9 mouse cellular contexts compared by ENCODE assay signal in genomic region chr6:112833763-112834162, GRCm38 (mm10).
A peak's percentile ranks its signal among the peaks of the same experiment; 100 is the strongest.
DNase-seq lines count a peak whose midpoint lies in the region; ATAC-seq lines count a peak whose summit lies in the region.
"Had no signal": no experiment of that assay in that cellular context is flagged by ENCODE, and none has a peak within 500 bp of the region (broad histone marks: within the 10 kb centered on the region; RNA-seq: fewer than 3 reads in every experiment).

No protein-coding gene starts in this region.

- peak; percentile 49 for DNase-seq in retina, postnatal 1 day
- no peak for DNase-seq in retina, embryonic 14.5 days (ENCODE audit: low spot score)
- DNase-seq in hindbrain, embryonic 10.5 days (ENCODE audit: low spot score): peak; percentile 45
- no peak for DNase-seq in midbrain, embryonic 11.5 days (ENCODE audit: low spot score, missing footprints)
- DNase-seq in lung, postnatal 14 days: no peak
- no peak for DNase-seq in T-cell, adult 2 months (ENCODE audit: low spot score)
- no peak for DNase-seq in frontal cortex, postnatal 14 days (ENCODE audit: low spot score in 2 of 2)
- DNase-seq: cerebellum, adult 8-10 months; spleen, adult 18-20 months had no signal

- no peak for ATAC-seq in midbrain, embryonic 11.5 days (ENCODE audit: low FRiP score)

- peak overlapping the region; percentile 7; the same call in 1 of the 2 replicates for H3K4me3 ChIP-seq in hindbrain, embryonic 10.5 days
- no peak overlapping the region for H3K4me3 ChIP-seq in midbrain, embryonic 11.5 days (ENCODE audit: low read depth, low read length)

- peaks cover 16% of the 10 kb centered on the region for H3K36me3 ChIP-seq in hindbrain, embryonic 10.5 days
- H3K36me3 ChIP-seq in midbrain, embryonic 11.5 days (ENCODE audit: control insufficient read depth, insufficient read depth, low read length): peaks cover 3% of the 10 kb centered on the region; the same call in 1 of the 2 replicates

- peak overlapping the region; percentile 80 for H3K27ac ChIP-seq in hindbrain, embryonic 10.5 days
- peak overlapping the region; percentile 63 for H3K27ac ChIP-seq in midbrain, embryonic 11.5 days (ENCODE audit: low read depth, low read length)

- H3K27me3 ChIP-seq in hindbrain, embryonic 10.5 days (ENCODE audit: insufficient read depth, poor library complexity, severe bottlenecking): no peaks in the 10 kb centered on the region
- no peaks in the 10 kb centered on the region for H3K27me3 ChIP-seq in midbrain, embryonic 11.5 days (ENCODE audit: control insufficient read depth, insufficient read depth, low read length)

- H3K4me2 ChIP-seq in midbrain, embryonic 11.5 days: no peak overlapping the region

- 38% methylated on average over 6 of the region's 6 CpGs for WGBS in hindbrain, embryonic 10.5 days
- WGBS in midbrain, embryonic 11.5 days: 61% methylated on average over 6 of the region's 6 CpGs

- peaks cover 77% of the 10 kb centered on the region for H3K4me1 ChIP-seq in hindbrain, embryonic 10.5 days (replicated peaks)
- peaks cover 47% of the 10 kb centered on the region for H3K4me1 ChIP-seq in midbrain, embryonic 11.5 days (ENCODE audit: control insufficient read depth, insufficient read depth, low read length)

- no peaks in the 10 kb centered on the region for H3K9me3 ChIP-seq in hindbrain, embryonic 10.5 days
- H3K9me3 ChIP-seq in midbrain, embryonic 11.5 days (ENCODE audit: control insufficient read depth, low read length): no peaks in the 10 kb centered on the region

- H3K9ac ChIP-seq in midbrain, embryonic 11.5 days (ENCODE audit: low read length): no peak overlapping the region; the same call in 1 of the 2 replicates

Comparison
In these comparisons a context has a peak if more than half of its experiments do, and no peak if none do; other contexts are left out.
1. DNase-seq: peak in retina, postnatal 1 day (single experiment) and hindbrain, embryonic 10.5 days (single experiment); none in retina, embryonic 14.5 days (single experiment), midbrain, embryonic 11.5 days (single experiment), lung, postnatal 14 days (single experiment), T-cell, adult 2 months (single experiment) and frontal cortex, postnatal 14 days (0 of 2).